Mouse (Mus musculus) cerebellum, adult 2 months (tissue): ENCODE results near the gene Rgs12.

Source experiments
- CTCF ChIP-seq: fragments of 200-500 bp; IDR thresholded peaks from 2 replicates; pipeline ENCODE4 v1.5.1; 2011; ENCODE audit warnings: low read depth, mild to moderate bottlenecking, control low read depth, low read length, moderate library complexity, borderline replicate concordance; ENCODE audit not compliant: insufficient read depth
- POLR2A ChIP-seq: fragments of 200-500 bp; IDR thresholded peaks from 2 replicates; pipeline ENCODE4 v1.6.1; 2011; ENCODE audit warnings: low read length, control low read depth, borderline replicate concordance; ENCODE audit not compliant: insufficient read depth

GRCm38 (mm10) chr5:34930151-34930975, 18.9 kb upstream of the Rgs12 start:
- no peak for TF ChIP-seq CTCF
- no peak for TF ChIP-seq POLR2A
